Mouse (Mus musculus): Measurements from ENCODE around the gene Spata31.

Gene Spata31

DNA sequence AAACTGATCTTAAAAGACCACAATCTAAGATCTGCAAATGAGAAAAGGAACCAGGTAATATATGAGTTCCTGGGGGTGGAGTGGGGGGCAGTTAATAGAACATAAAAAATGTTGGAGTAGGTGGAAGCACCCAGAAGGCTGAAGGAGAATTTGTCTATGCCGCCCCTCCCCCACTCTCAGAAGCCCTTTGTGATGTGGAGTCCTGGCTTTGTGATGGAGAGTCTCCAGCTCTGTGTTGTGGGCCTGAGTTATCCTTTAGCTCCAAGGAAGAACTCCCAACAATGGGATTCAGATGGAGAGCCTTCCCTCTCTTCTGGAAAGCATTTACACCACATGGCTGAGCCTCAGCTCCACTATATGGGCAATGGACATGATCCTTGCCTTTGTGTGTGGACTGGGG is at the start of gene Spata31:
Spata31 (plus strand) TSS at position 216 of the 400 bp plus-strand sequence.
- in situ Hi-C loops (cut with MboI, MseI), result no loop called here

DNA sequence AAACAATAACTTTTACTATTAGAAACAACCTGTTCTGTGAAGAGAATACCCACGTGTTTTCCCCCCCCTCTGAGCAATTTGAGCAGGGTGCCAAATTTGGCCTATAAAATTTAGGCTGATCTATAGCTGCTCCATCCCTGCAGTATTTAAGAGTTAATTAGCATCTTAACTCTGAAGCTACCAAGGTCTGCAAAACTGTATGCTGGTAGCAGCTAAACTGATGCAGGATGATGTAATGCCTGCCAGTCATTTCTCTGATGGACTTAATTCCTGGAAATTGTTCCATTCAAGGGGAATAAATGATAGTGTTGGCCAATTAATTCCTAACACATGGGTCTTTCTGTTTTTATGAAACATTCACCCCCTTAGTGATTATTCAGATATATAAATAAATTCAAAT is 14.1 kb upstream of the Spata31 start:
- in situ Hi-C loops (cut with MboI, MseI), result no loop called here

DNA sequence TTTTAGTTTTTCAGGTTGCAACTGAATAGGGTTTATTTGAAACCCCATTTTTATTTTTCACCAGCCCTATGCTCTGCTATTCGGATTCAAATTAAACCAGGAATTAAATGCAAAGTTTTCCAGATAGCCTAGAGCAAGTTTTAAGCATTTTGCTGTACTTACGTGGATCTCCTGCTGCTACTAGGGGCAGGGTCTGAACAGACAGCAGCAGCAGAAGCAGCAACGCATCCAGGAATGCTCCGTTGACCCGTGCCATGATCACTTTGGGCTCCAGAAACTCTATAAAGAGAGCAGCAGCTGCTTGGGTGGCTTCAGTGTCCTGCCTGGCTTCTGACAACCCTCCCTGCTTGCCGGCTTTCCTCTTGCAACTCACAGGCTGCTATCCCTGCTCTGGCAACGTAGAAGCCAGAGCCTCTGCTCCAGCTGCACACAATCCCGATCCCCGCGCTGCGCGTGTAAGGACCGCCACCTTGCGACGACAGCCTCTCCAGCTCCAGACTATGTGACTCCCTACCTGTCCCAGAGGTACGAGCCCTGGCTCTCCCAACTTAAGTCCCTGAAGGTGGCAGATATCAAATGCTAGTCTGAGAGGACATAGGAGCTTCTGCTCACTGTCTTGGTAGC is 13.5 kb upstream of the Spata31 start, which contains the start of gene Cntnap3:
Cntnap3 (minus strand) TSS at position 371 of the 624 bp plus-strand sequence.
- in situ Hi-C loops (cut with MboI, MseI), result no loop called here

Data from T-helper 17 cell (primary cell).